Mouse (Mus musculus) megakaryocyte progenitor cell, adult 5-6 weeks (primary cell): ENCODE data around the gene Pla2g2f. TPM values are rescaled to one million over a fixed set of nuclear protein-coding genes. Genes with fewer than 3 reads are reported as not detected.

ENCODE experiments used
- ATAC-seq: replicated peaks from 2 replicates; pipeline ENCODE4 v1.8.0; 2016; ENCODE audit warnings: mild to moderate bottlenecking, moderate TSS enrichment, inconsistent platforms; ENCODE audit not compliant: poor library complexity
- total RNA-seq, 2 experiments: library from RNA; stranded (forward) in 1 of 2; stranded (reverse) in 1 of 2; fragments of 157-497, 149-512 nt in 1 of 2; fragments of 200-1000 nt in 1 of 2; gene quantifications; 2 replicates each; pipeline versions ENCODE4 v1.2.3 to v1.2.4; 2015 to 2017

Pla2g2f gene
- total RNA-seq, 2 experiments from 2014 or later: not detected

GRCm38 (mm10) chr4:138718586-138719263 lies 38.7 kb downstream of the Pla2g2f start:
- ATAC-seq: no peak

GRCm38 (mm10) chr4:138716697-138717096 lies 40.7 kb downstream of the Pla2g2f start:
- no peak for ATAC-seq

GRCm38 (mm10) chr4:138714186-138714585 lies 43.2 kb downstream of the Pla2g2f start:
- ATAC-seq: no peak

- ATAC-seq: no peak
Observed at GRCm38 (mm10) chr4:138712621-138713020, 44.8 kb downstream of the Pla2g2f start.

GRCm38 (mm10) chr4:138712096-138712495 lies 45.3 kb downstream of the Pla2g2f start:
- ATAC-seq: no peak

- no peak for ATAC-seq
Observed at GRCm38 (mm10) chr4:138711051-138711820, 46.2 kb downstream of the Pla2g2f start.

- ATAC-seq: no peak
Observed at GRCm38 (mm10) chr4:138710633-138711032, 46.8 kb downstream of the Pla2g2f start.

GRCm38 (mm10) chr4:138709944-138710343 lies 47.5 kb downstream of the Pla2g2f start:
- ATAC-seq: no peak

- ATAC-seq: no peak
Observed at GRCm38 (mm10) chr4:138709246-138709645, 48.2 kb downstream of the Pla2g2f start.

- 0 out of 2 replicates have a peak, but pooled peaks have one; percentile 37 for ATAC-seq
Observed at GRCm38 (mm10) chr4:138708636-138709035, 48.8 kb downstream of the Pla2g2f start.

GRCm38 (mm10) chr4:138706620-138707019 lies 50.8 kb downstream of the Pla2g2f start:
- no peak for ATAC-seq

- no peak for ATAC-seq
Observed at GRCm38 (mm10) chr4:138704169-138704568, 53.3 kb downstream of the Pla2g2f start.

GRCm38 (mm10) chr4:138703591-138703990 lies 53.8 kb downstream of the Pla2g2f start:
- no peak for ATAC-seq

GRCm38 (mm10) chr4:138702528-138702927 lies 54.9 kb downstream of the Pla2g2f start:
- ATAC-seq: no peak

- no peak for ATAC-seq
Observed at GRCm38 (mm10) chr4:138702031-138702430, 55.4 kb downstream of the Pla2g2f start.

GRCm38 (mm10) chr4:138701111-138701510 lies 56.3 kb downstream of the Pla2g2f start:
- ATAC-seq: no peak

Other genes with a start within 250 kb of the Pla2g2f start
- not detected in 2 replicates for gene Vwa5b1, start 121.7 kb downstream of the Pla2g2f start, total RNA-seq (2015)
- gene Vwa5b1, start 121.7 kb downstream of the Pla2g2f start, total RNA-seq (2017): not detected in 2 replicates
- gene Pla2g2c, start 32.8 kb downstream of the Pla2g2f start, total RNA-seq (2015): not detected in 2 replicates
- gene Pla2g2c, start 32.8 kb downstream of the Pla2g2f start, total RNA-seq (2017): not detected in 2 replicates
- not detected in 2 replicates for gene Ubxn10, start 20.5 kb downstream of the Pla2g2f start, total RNA-seq (2015)
- not detected in 2 replicates for gene Ubxn10, start 20.5 kb downstream of the Pla2g2f start, total RNA-seq (2017)
- not detected in 2 replicates for gene Pla2g2d, start 18.1 kb upstream of the Pla2g2f start, total RNA-seq (2015)
- gene Pla2g2d, start 18.1 kb upstream of the Pla2g2f start, total RNA-seq (2017): not detected in 2 replicates
- gene Pla2g5, start 105.9 kb upstream of the Pla2g2f start, total RNA-seq (2015): not detected in 2 replicates
- not detected in 2 replicates for gene Pla2g5, start 105.9 kb upstream of the Pla2g2f start, total RNA-seq (2017)
- not detected in 2 replicates for gene Gm13030, start 116.3 kb upstream of the Pla2g2f start, total RNA-seq (2015)
- gene Gm13030, start 116.3 kb upstream of the Pla2g2f start, total RNA-seq (2017): not detected in 2 replicates
- gene Pla2g2e, start 120.3 kb upstream of the Pla2g2f start, total RNA-seq (2015): not detected in 2 replicates
- gene Pla2g2e, start 120.3 kb upstream of the Pla2g2f start, total RNA-seq (2017): not detected in 2 replicates
- gene Otud3, start 156.3 kb upstream of the Pla2g2f start, total RNA-seq (2015): 1.9 and 3.9 TPM in 2 replicates
- gene Otud3, start 156.3 kb upstream of the Pla2g2f start, total RNA-seq (2017): 8.6 and 8.9 TPM in 2 replicates
- not detected in 2 replicates for gene Rnf186, start 209.5 kb upstream of the Pla2g2f start, total RNA-seq (2015)
- not detected in 2 replicates for gene Rnf186, start 209.5 kb upstream of the Pla2g2f start, total RNA-seq (2017)
- gene Tmco4, start 215.3 kb upstream of the Pla2g2f start, total RNA-seq (2015): 8.3 and 9.5 TPM in 2 replicates
- 19.6 and 26.9 TPM in 2 replicates for gene Tmco4, start 215.3 kb upstream of the Pla2g2f start, total RNA-seq (2017)